Mouse (Mus musculus): ENCODE results near the gene Crtc3. TPM values are rescaled to one million over a fixed set of nuclear protein-coding genes. Genes with fewer than 3 reads are reported as not detected.
A peak's percentile ranks its signal among the peaks of the same experiment; 100 is the strongest.

Gene Crtc3
- 30.2 and 33.5 TPM in 2 replicates for polyA plus RNA-seq (2015; fragmentation: Nextera tagmentation; extraction: Ambion mirVana)

- ATAC-seq (ENCODE audit: insufficient number of reproducible peaks, low FRiP score, low TSS enrichment, low read depth) = peak; percentile 85
- 0% methylated on average over 76 of the region's 83 CpGs for WGBS
Observed at GRCm38 (mm10) chr7:80688556-80689220, at the start of gene Crtc3. Gene Crtc3 (minus strand): TSS chr7:80688877.

GRCm38 (mm10) chr7:80736199-80736598 is 47.5 kb upstream of the Crtc3 start:
- WGBS = 67% methylated on average over 10 of the region's 10 CpGs
- H3K9me3 ChIP-seq (replicated peaks) = no peaks in the 10 kb centered on the region

More at GRCm38 (mm10) chr7:80688556-80689220, at the start of gene Crtc3:
- Histone ChIP-seq H3K4me1 (peaks cover 11% of the 10 kb centered on the region; the same call in 1 of the 2 replicates), H3K36me3 (no peaks in the 10 kb centered on the region), H3K9me3 (replicated peaks) (no peaks in the 10 kb centered on the region), H3K27me3 (no peaks in the 10 kb centered on the region), H3K9ac (peak within 1 kb of the TSS; percentile 94), H3K4me2 (replicated peaks) (peak within 1 kb of the TSS; percentile 72), H3K27ac (replicated peaks) (peak within 1 kb of the TSS; percentile 96), H3K4me3 (replicated peaks) (peak within 1 kb of the TSS; percentile 75)

DNA sequence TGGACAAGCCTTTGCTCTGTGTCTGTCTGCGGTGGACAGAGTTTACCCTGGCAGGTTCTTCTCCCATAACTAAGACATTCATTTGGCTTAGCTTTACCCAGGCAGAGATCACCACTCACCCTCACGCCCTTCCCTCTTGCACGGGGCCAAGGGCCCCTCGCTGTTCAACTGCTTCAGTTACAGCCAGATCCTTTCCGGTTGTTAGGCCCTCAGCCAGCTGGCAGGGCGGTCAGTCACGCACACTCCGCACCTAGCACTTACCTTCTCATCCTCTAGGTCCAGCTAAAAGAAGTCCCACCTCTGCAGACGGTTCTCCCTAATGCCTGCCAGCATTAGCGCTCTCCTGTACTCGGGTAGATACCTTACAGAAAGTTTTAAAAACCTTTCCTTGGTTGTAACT is 44.3 kb upstream of the Crtc3 start:
- no peaks in the 10 kb centered on the region for H3K9me3 ChIP-seq (replicated peaks)

More at GRCm38 (mm10) chr7:80736199-80736598, 47.5 kb upstream of the Crtc3 start:
- no peak overlapping the region for H3K27ac ChIP-seq (replicated peaks)
- ATAC-seq (ENCODE audit: insufficient number of reproducible peaks, low FRiP score, low TSS enrichment, low read depth) = no peak
- H3K36me3 ChIP-seq = peaks cover 84% of the 10 kb centered on the region
- H3K4me2 ChIP-seq (replicated peaks) = no peak overlapping the region
- H3K9ac ChIP-seq = no peak overlapping the region
- no peak overlapping the region for H3K4me3 ChIP-seq (replicated peaks)
- no peaks in the 10 kb centered on the region for H3K27me3 ChIP-seq
- no peaks in the 10 kb centered on the region for H3K4me1 ChIP-seq

DNA sequence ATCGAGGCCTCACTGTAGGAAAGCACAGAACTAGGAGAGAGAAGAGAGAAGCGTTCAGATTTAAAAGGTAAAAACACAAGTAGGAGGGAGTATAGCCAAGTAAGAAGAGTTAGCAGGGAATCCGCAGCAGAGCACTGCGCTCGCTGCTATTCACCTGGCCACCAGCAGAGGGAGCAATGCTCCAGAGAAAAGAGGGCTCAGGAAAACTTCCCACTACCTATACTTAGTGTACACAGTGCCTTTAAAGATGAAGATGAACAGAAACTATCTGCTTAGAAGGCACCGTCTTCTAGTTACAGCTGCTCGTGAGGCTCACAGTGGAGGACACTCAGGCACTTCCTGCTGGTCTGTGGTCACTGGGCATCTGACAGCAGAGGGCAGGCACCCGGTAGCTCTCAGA is 41.0 kb upstream of the Crtc3 start:
- H3K27me3 ChIP-seq = no peaks in the 10 kb centered on the region
- H3K9me3 ChIP-seq (replicated peaks) = no peaks in the 10 kb centered on the region
- no peak; the same call in 1 of the 2 replicates for ATAC-seq (ENCODE audit: insufficient number of reproducible peaks, low FRiP score, low TSS enrichment, low read depth)
- no peak overlapping the region for H3K27ac ChIP-seq (replicated peaks)
- no peak overlapping the region for H3K4me3 ChIP-seq (replicated peaks)
- H3K4me2 ChIP-seq (replicated peaks) = no peak overlapping the region
- H3K4me1 ChIP-seq = no peaks in the 10 kb centered on the region
- no peak overlapping the region for H3K9ac ChIP-seq
- H3K36me3 ChIP-seq = peaks cover 81% of the 10 kb centered on the region
- WGBS = 23% methylated on average over 8 of the region's 8 CpGs

More for the DNA sequence above, 44.3 kb upstream of the Crtc3 start:
- Histone ChIP-seq H3K4me3 (replicated peaks) (no peak overlapping the region), H3K27ac (replicated peaks) (no peak overlapping the region), H3K4me1 (no peaks in the 10 kb centered on the region), H3K4me2 (replicated peaks) (no peak overlapping the region), H3K9ac (no peak overlapping the region), H3K36me3 (peaks cover 77% of the 10 kb centered on the region), H3K27me3 (no peaks in the 10 kb centered on the region)
- 77% methylated on average over 11 of the region's 11 CpGs for WGBS
- no peak for ATAC-seq (ENCODE audit: insufficient number of reproducible peaks, low FRiP score, low TSS enrichment, low read depth)

DNA sequence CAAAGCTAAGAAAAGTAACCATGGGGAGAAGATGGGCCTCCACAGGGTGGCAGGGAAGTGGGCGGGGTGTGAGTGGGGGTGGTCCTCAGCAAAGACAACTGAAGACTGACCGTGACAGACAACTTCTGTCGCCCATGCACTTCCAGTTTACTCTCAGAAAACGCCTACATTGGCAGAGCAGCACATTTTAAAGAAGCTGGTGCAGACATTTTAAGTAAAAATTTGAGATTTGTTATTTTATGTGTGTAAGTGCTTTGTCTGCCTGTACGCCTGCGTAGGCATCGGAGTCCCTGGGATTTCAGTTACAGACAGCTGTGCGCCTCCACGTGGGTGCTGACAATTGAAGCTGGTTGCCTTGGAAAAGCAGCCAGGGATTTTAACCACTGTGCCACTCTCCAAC is 32.4 kb upstream of the Crtc3 start:
- Histone ChIP-seq H3K27me3 (no peaks in the 10 kb centered on the region), H3K4me2 (replicated peaks) (no peak overlapping the region), H3K4me3 (replicated peaks) (no peak overlapping the region), H3K9me3 (replicated peaks) (no peaks in the 10 kb centered on the region), H3K4me1 (no peaks in the 10 kb centered on the region), H3K27ac (replicated peaks) (no peak overlapping the region), H3K9ac (no peak overlapping the region), H3K36me3 (peaks cover 92% of the 10 kb centered on the region)
- no peak for ATAC-seq (ENCODE audit: insufficient number of reproducible peaks, low FRiP score, low TSS enrichment, low read depth)
- WGBS = 52% methylated on average over 9 of the region's 9 CpGs

DNA sequence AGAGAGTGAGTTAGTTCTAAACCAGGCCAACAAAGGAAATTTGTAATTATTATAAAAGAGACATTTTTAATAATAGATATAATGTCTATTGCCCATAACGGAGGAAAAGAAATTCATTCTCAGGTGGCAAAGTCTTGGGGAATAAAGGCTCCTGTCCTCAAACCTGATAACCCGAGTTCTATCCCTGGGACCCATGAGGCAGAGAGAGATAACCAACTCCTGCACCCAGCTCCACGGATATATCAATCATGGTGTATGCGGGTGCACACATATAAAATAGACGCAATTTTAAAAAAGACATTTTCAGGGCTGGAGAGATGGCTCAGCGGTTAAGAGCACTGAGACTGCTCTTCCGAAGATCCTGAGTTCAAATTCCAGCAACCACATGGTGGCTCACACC is 30.9 kb upstream of the Crtc3 start:
- WGBS = 96% methylated on average over 7 of the region's 7 CpGs
- H3K9ac ChIP-seq = no peak overlapping the region
- no peak overlapping the region for H3K4me3 ChIP-seq (replicated peaks)
- H3K36me3 ChIP-seq = peaks cover 91% of the 10 kb centered on the region
- no peak overlapping the region for H3K27ac ChIP-seq (replicated peaks)
- no peaks in the 10 kb centered on the region for H3K27me3 ChIP-seq
- no peak for ATAC-seq (ENCODE audit: insufficient number of reproducible peaks, low FRiP score, low TSS enrichment, low read depth)
- no peaks in the 10 kb centered on the region for H3K9me3 ChIP-seq (replicated peaks)
- no peak overlapping the region for H3K4me2 ChIP-seq (replicated peaks)
- no peaks in the 10 kb centered on the region for H3K4me1 ChIP-seq

DNA sequence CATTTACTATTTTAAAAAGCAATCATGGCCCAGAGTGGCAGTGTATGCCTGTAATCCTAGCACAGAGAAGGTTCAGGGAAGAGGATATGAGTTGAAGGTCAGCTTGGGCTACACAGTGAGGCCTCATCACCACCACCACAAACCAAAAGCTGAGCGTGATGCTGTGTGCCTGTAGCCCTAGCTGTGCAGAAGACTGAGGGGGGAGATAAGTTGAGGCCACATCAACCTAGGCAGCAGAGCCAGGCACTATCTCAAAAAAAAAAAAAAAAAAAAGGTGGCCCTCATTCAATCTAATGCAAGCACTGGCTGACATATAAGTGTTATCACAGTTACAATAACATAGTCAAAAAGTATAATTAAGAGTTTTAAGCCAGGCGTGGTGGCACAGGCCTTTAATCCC is 30.4 kb upstream of the Crtc3 start:
- Histone ChIP-seq H3K4me1 (no peaks in the 10 kb centered on the region), H3K27me3 (no peaks in the 10 kb centered on the region)

GRCm38 (mm10) chr7:80718471-80718870 is 29.8 kb upstream of the Crtc3 start:
- no peaks in the 10 kb centered on the region for H3K4me1 ChIP-seq
- no peak for ATAC-seq (ENCODE audit: insufficient number of reproducible peaks, low FRiP score, low TSS enrichment, low read depth)
- no peak overlapping the region for H3K9ac ChIP-seq
- H3K27me3 ChIP-seq = no peaks in the 10 kb centered on the region
- H3K4me3 ChIP-seq (replicated peaks) = no peak overlapping the region
- peaks cover 91% of the 10 kb centered on the region for H3K36me3 ChIP-seq
- no peak overlapping the region for H3K4me2 ChIP-seq (replicated peaks)
- H3K27ac ChIP-seq (replicated peaks) = no peak overlapping the region
- H3K9me3 ChIP-seq (replicated peaks) = no peaks in the 10 kb centered on the region
- 83% methylated on average over 8 of the region's 8 CpGs for WGBS

More for the DNA sequence above, 30.4 kb upstream of the Crtc3 start:
- H3K36me3 ChIP-seq = peaks cover 91% of the 10 kb centered on the region
- ATAC-seq (ENCODE audit: insufficient number of reproducible peaks, low FRiP score, low TSS enrichment, low read depth) = no peak
- 87% methylated on average over 2 of the region's 2 CpGs for WGBS
- no peak overlapping the region for H3K27ac ChIP-seq (replicated peaks)
- H3K4me3 ChIP-seq (replicated peaks) = no peak overlapping the region
- H3K4me2 ChIP-seq (replicated peaks) = no peak overlapping the region
- H3K9me3 ChIP-seq (replicated peaks) = no peaks in the 10 kb centered on the region
- H3K9ac ChIP-seq = no peak overlapping the region

- Histone ChIP-seq H3K9me3 (replicated peaks) (no peaks in the 10 kb centered on the region), H3K9ac (no peak overlapping the region), H3K4me2 (replicated peaks) (no peak overlapping the region), H3K27me3 (no peaks in the 10 kb centered on the region), H3K27ac (replicated peaks) (no peak overlapping the region), H3K4me3 (replicated peaks) (no peak overlapping the region), H3K4me1 (no peaks in the 10 kb centered on the region), H3K36me3 (peaks cover 89% of the 10 kb centered on the region)
- WGBS = 88% methylated on average over 9 of the region's 9 CpGs
- no peak for ATAC-seq (ENCODE audit: insufficient number of reproducible peaks, low FRiP score, low TSS enrichment, low read depth)
Observed at GRCm38 (mm10) chr7:80716758-80717157, 28.1 kb upstream of the Crtc3 start.

GRCm38 (mm10) chr7:80715306-80715705 is 26.6 kb upstream of the Crtc3 start:
- Histone ChIP-seq H3K27me3 (no peaks in the 10 kb centered on the region), H3K27ac (replicated peaks) (no peak overlapping the region), H3K4me2 (replicated peaks) (no peak overlapping the region), H3K9ac (no peak overlapping the region), H3K4me1 (no peaks in the 10 kb centered on the region), H3K36me3 (peaks cover 84% of the 10 kb centered on the region), H3K9me3 (replicated peaks) (no peaks in the 10 kb centered on the region), H3K4me3 (replicated peaks) (no peak overlapping the region)
- ATAC-seq (ENCODE audit: insufficient number of reproducible peaks, low FRiP score, low TSS enrichment, low read depth) = no peak
- 84% methylated on average over 7 of the region's 7 CpGs for WGBS

DNA sequence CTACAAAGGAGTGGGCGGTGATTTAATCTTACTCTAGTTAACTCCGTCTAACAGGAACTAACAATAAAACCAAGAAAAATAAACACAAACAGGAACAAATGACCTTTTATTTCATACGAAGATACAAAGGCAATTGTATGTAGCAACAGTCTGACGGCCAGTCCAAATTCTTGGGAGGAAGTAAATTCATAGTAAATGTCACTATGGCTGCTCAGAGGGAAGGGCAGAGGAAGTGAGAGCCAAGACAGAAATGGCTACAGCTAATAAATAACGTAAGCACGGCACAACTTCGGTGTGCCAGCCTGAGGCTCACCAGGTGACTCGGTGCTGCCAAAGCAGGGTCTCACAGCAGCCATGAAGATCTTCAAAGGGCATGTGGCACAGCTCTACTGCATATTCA is 22.8 kb upstream of the Crtc3 start:
- Histone ChIP-seq H3K9me3 (replicated peaks) (no peaks in the 10 kb centered on the region), H3K36me3 (peaks cover 50% of the 10 kb centered on the region), H3K4me1 (no peaks in the 10 kb centered on the region), H3K4me3 (replicated peaks) (no peak overlapping the region), H3K27me3 (no peaks in the 10 kb centered on the region), H3K4me2 (replicated peaks) (no peak overlapping the region), H3K27ac (replicated peaks) (no peak overlapping the region), H3K9ac (no peak overlapping the region)
- WGBS = 79% methylated on average over 8 of the region's 8 CpGs
- ATAC-seq (ENCODE audit: insufficient number of reproducible peaks, low FRiP score, low TSS enrichment, low read depth) = no peak

- peaks cover 41% of the 10 kb centered on the region for H3K36me3 ChIP-seq
- no peaks in the 10 kb centered on the region for H3K4me1 ChIP-seq
- H3K4me3 ChIP-seq (replicated peaks) = no peak overlapping the region
- no peak overlapping the region for H3K4me2 ChIP-seq (replicated peaks)
- no peaks in the 10 kb centered on the region for H3K27me3 ChIP-seq
- H3K9me3 ChIP-seq (replicated peaks) = no peaks in the 10 kb centered on the region
- no peak overlapping the region for H3K27ac ChIP-seq (replicated peaks)
- 89% methylated on average over 7 of the region's 7 CpGs for WGBS
- no peak for ATAC-seq (ENCODE audit: insufficient number of reproducible peaks, low FRiP score, low TSS enrichment, low read depth)
- no peak overlapping the region for H3K9ac ChIP-seq
Observed at GRCm38 (mm10) chr7:80710333-80710732, 21.7 kb upstream of the Crtc3 start.

Measured in embryonic facial prominence, embryonic 15.5 days (tissue).